Mouse (Mus musculus) olfactory bulb, adult 2 months (tissue): Measurements from ENCODE around the gene Nup88. TPM values are rescaled to one million over a fixed set of nuclear protein-coding genes. Genes with fewer than 3 reads are reported as not detected.
A peak's percentile ranks its signal among the peaks of the same experiment; 100 is the strongest.

Source experiments
- H3K27ac ChIP-seq: fragments of 200-500 bp; 2 replicates; pipeline ENCODE4 v1.5.1; 2012; ENCODE audit warnings: low read depth, low read length; ENCODE audit not compliant: insufficient read depth
- H3K4me1 ChIP-seq: fragments of 200-500 bp; 2 replicates; pipeline ENCODE4 v1.6.1; 2012; ENCODE audit warnings: low read length; ENCODE audit not compliant: control insufficient read depth, insufficient read depth
- H3K4me3 ChIP-seq: fragments of 200-500 bp; 2 replicates; pipeline ENCODE4 v1.5.1; 2012; ENCODE audit warnings: mild to moderate bottlenecking, low read depth, low read length, moderate library complexity; ENCODE audit not compliant: insufficient read depth
- CTCF ChIP-seq: fragments of 200-500 bp; IDR thresholded peaks from 2 replicates; pipeline ENCODE4 v1.5.1; 2012; ENCODE audit warnings: low read depth, mild to moderate bottlenecking, low read length, moderate library complexity; ENCODE audit not compliant: insufficient read depth
- POLR2A ChIP-seq: fragments of 200-500 bp; IDR thresholded peaks from 2 replicates; pipeline ENCODE4 v1.6.1; 2012; ENCODE audit warnings: mild to moderate bottlenecking, low read depth, low read length, moderate library complexity; ENCODE audit not compliant: insufficient read depth
- WGBS: fragments of 180-500 bp; shearing (Covaris S2); methylation state at CpG from one replicate; pipeline ENCODE4 v1.1.7; 2018; 5-methylcytosine and 5-hydroxymethylcytosine counted together
- polyA plus RNA-seq: library from polyadenylated mRNA; stranded (reverse); fragments of >200 nt; gene quantifications from 2 replicates; pipeline ENCODE4 v1.2.4, GENCODE M21; 2012; ENCODE audit warnings: low replicate concordance; ENCODE audit not compliant: missing spikeins, insufficient read depth, insufficient read length

Gene Nup88
- not detected in 2 replicates for polyA plus RNA-seq

- Histone ChIP-seq H3K27ac (peak within 1 kb of the TSS; percentile 88), H3K4me3 (peak within 1 kb of the TSS; percentile 87), H3K4me1 (peaks cover 2% of the 10 kb centered on the region; the same call in 1 of the 2 replicates)
- WGBS = under 1% methylated on average over 43 of the region's 43 CpGs
- TF ChIP-seq POLR2A (peak; percentile 84), CTCF (no peak)
Measured at GRCm38 (mm10) chr11:70969821-70970559, at the start of gene Nup88, which contains the start of gene Rpain. TSS of gene Nup88 (minus strand) at chr11:70969973. TSS of gene Rpain (plus strand) at chr11:70970213.

- peak overlapping the region; percentile 89 for H3K4me3 ChIP-seq
- peak overlapping the region; percentile 58 for H3K27ac ChIP-seq
- 3% methylated on average over 28 of the region's 28 CpGs for WGBS
- no peaks in the 10 kb centered on the region for H3K4me1 ChIP-seq
- TF ChIP-seq CTCF = no peak
- no peak for TF ChIP-seq POLR2A
Measured at GRCm38 (mm10) chr11:71018416-71019200, 48.8 kb upstream of the Nup88 start.

- no peaks in the 10 kb centered on the region for H3K4me1 ChIP-seq
- no peak for TF ChIP-seq POLR2A
- 75% methylated on average over 1 of the region's 1 CpGs for WGBS
- no peak overlapping the region for H3K4me3 ChIP-seq
- H3K27ac ChIP-seq = no peak overlapping the region
Measured at GRCm38 (mm10) chr11:71017051-71017450, 47.3 kb upstream of the Nup88 start.

- no peaks in the 10 kb centered on the region for H3K4me1 ChIP-seq
- 97% methylated on average over 7 of the region's 7 CpGs for WGBS
Measured at GRCm38 (mm10) chr11:71012743-71013142, 43.0 kb upstream of the Nup88 start.

GRCm38 (mm10) chr11:71008321-71008720 is 38.5 kb upstream of the Nup88 start:
- H3K4me1 ChIP-seq = 0 out of 2 replicates have a peak, but pooled peaks cover 3% of the 10 kb centered on the region
- H3K4me3 ChIP-seq = no peak overlapping the region
- WGBS = 89% methylated on average over 3 of the region's 3 CpGs
- H3K27ac ChIP-seq = no peak overlapping the region
- TF ChIP-seq POLR2A (no peak), CTCF (no peak)

More at GRCm38 (mm10) chr11:71012743-71013142, 43.0 kb upstream of the Nup88 start:
- no peak overlapping the region for H3K27ac ChIP-seq
- no peak overlapping the region for H3K4me3 ChIP-seq
- TF ChIP-seq POLR2A = no peak
- TF ChIP-seq CTCF = no peak

- Histone ChIP-seq H3K27ac (no peak overlapping the region), H3K4me3 (no peak overlapping the region), H3K4me1 (0 out of 2 replicates have a peak, but pooled peaks cover 3% of the 10 kb centered on the region)
- TF ChIP-seq CTCF (no peak), POLR2A (no peak)
- 92% methylated on average over 7 of the region's 7 CpGs for WGBS
Measured at GRCm38 (mm10) chr11:71007831-71008230, 38.1 kb upstream of the Nup88 start.

- WGBS = 95% methylated on average over 6 of the region's 6 CpGs
- 0 out of 2 replicates have a peak, but pooled peaks cover 3% of the 10 kb centered on the region for H3K4me1 ChIP-seq
- TF ChIP-seq CTCF (no peak), POLR2A (no peak)
Measured at GRCm38 (mm10) chr11:71007026-71007425, 37.3 kb upstream of the Nup88 start.

GRCm38 (mm10) chr11:71005046-71005445 is 35.3 kb upstream of the Nup88 start:
- no peak overlapping the region; the same call in 1 of the 2 replicates for H3K4me3 ChIP-seq
- 0 out of 2 replicates have a peak, but pooled peaks cover 5% of the 10 kb centered on the region for H3K4me1 ChIP-seq
- WGBS = 25% methylated on average over 5 of the region's 5 CpGs
- H3K27ac ChIP-seq = no peak overlapping the region
- TF ChIP-seq CTCF = no peak
- TF ChIP-seq POLR2A = no peak

More at GRCm38 (mm10) chr11:71007026-71007425, 37.3 kb upstream of the Nup88 start:
- H3K27ac ChIP-seq = no peak overlapping the region
- H3K4me3 ChIP-seq = no peak overlapping the region
